Mouse (Mus musculus) left cerebral cortex, adult 11 months (tissue): Measurements from ENCODE around the gene Yars.

Experiments
- DNase-seq: peaks from one replicate; pipeline ENCODE4 v3.0.0; 2022; ENCODE audit warnings: low spot score

Gene Yars

DNA sequence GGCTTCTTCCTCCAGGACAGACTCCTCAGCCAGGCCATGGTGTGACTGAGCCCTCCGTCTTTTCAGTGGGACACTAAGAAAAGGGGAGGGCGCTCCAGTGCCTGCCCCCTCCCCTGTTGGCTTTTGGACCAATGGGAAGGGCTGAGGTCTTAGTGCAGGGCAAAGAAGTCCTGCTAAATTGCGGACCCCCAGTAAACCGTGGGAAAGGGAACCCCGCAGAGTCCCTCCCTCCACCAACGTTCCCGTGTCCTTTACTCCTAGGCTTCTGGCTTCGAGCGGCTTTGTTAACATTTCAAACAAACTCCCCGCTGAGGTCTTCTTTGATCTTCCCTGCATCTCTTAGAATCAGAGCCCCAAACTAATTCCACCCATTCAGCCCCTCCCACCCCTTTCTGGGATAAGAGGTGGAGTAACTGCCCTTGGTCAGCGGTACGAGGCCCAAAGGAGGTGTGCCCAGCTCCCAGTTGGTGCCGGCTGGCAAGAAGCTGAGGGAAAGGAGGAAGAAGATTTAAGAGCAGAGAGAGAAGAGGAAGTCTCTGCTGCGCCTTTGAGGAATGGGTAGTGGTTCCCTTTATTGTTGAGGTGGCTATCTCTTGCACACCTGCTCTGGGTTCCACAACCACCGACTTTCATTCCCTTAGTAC, 62.0 kb downstream of the Yars start:
- DNase-seq: no peak

- DNase-seq: no peak
Measured at GRCm38 (mm10) chr4:129252492-129252891, 62.9 kb downstream of the Yars start.

DNA sequence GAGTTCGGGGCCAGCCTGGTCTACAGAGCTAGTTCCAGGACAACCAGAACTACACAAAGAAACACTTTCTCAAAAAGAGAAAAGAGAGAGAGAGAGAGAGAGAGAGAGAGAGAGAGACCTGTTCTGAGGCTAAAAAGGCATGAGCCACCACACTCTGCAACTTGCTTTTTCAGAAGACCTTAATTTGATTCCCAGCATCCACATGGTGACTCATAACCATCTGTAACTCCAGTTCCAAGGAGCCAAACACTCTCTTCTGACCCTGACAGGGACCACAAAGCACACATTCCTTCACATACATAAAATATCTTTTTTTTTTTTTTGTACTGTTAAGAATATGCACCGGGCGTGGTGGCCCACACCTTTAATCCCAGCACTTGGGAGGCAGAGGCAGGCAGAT, 65.0 kb downstream of the Yars start:
- no peak for DNase-seq

DNA sequence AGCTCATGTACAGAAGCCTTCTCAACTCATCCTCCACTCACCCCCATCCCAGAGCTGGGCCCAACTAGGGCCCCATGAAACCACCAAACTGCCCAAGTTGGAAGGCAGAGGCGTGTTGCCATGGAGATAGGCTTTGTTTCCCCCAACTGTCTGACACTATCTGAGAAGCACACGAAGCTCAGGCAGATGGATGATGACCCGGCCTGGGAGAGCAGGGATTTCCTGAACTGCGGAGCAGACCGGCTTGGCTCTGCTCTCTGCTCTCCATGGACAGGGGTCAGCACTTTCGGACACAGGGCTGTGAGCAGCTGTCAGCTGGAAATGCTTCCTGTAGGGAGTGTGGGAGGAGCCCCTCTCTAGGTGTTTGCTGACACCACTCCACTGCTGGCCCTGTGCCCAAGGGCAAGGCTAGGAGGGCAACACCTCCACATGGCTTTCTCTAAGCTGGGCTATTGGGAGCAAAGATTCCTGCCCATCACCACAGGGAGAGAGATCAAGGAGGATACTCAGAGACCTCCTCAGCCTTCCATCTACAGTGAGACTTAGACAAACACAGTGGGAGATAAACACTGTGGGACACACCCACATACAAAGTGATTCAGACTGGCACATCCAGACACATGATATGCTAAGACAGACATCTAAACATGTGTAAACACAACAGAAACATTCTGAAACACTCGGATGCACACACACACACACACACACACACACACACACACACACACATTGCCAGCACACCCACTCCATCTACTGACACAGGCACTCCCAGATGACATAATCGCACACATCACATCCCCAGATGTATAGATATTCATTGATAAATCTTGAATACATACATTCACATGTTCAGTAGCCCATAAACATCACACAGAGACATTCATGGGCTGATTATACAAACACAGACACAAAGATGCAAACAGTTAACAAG, 67.2 kb downstream of the Yars start:
- DNase-seq: no peak

GRCm38 (mm10) chr4:129259101-129259500, 69.5 kb downstream of the Yars start:
- DNase-seq: no peak

GRCm38 (mm10) chr4:129260678-129261077, 71.1 kb downstream of the Yars start:
- no peak for DNase-seq

GRCm38 (mm10) chr4:129261196-129261595, 71.6 kb downstream of the Yars start, which contains the start of gene C77080:
Gene C77080 (minus strand): TSS chr4:129261404.
- DNase-seq: no peak

DNA sequence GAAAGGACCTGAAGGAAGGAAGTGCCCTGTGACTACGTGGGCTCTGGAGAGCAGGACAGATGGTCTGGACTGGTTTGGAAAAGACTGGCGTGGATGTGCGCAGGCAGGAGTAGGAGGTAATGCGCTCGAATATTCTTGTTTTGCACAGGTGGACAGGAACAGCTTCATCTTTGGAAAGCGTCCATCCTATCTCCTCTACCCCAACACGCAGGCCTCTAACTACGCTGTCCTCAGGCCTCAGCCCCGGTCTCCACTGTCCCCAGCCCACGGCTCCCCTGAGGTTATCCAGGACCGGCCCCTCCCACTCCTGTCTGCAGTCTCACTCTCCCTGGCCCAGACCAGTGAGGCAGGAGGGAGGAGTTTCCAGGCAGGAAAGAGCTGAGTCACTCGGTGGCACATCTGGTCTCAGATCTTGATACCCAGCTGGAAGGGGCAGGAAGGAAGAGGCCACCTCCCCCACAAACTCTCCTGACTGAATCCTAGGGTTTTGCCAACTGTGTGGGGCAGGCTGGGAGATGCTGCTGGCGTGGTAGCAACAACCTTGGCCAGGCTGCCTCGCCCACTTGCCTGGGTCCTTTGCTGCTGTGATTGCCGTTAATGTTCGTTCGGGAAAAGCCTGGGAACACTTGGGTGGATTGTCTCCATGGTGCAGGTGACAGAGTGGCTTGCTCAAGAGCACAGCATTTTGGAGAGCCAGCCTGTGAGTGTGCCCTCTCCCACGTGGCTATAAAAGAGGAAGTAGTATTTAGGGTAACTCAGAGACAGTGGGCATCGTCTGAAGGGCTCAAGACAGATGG, 73.9 kb downstream of the Yars start:
- DNase-seq: peak; percentile 40

DNA sequence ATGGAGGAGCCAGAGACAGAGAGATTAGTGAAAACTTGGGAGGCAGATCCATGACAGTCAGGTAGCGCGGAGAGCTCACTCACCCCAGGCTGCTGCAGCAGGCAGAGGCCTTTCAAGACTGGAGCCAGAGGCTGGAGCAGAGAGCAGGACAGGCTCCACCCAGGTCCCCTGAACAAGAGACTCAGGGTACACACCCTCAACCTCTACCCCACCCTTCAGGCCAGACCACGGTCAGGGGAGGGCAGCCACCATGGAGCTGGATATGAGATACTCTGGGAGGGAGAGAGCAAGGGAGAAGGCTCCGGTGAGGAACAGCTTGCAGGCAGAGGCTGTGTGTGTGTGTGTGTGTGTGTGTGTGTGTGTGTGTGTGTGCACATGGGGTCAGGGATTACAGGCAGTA, 76.6 kb downstream of the Yars start:
- DNase-seq: no peak

DNA sequence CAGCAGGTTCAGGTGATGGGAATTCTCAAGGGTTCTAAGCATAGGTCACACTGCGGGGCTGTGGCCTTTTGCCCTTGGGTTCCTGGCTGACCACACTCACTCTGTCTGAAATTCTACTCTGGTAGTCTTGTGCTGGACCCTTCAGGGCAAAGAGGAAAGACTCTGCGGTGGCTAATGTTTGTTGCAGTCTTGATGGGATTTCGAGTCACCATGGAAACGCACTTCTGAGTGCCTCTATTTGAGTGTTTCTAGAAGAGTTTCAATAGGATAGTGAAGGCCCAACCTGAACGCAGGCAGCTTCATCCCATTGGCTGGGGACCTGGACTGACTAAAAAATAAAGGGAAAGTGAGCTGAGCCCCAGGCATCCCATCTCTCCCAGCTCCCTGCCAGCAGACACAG, 77.3 kb downstream of the Yars start:
- DNase-seq: no peak

GRCm38 (mm10) chr4:129268698-129269097, 79.1 kb downstream of the Yars start:
- no peak for DNase-seq
